Mouse (Mus musculus): ENCODE results near the gene Stag2. TPM values are rescaled to one million over a fixed set of nuclear protein-coding genes. Genes with fewer than 3 reads are reported as not detected.

The Stag2 gene
- polyA plus RNA-seq (2015; fragmentation: Illumina TruSeq; extraction: RNeasy Lipid Tissue Mini Kit (QIAGEN cat#74804); ENCODE audit: insufficient read depth, low replicate concordance): 139 TPM

DNA sequence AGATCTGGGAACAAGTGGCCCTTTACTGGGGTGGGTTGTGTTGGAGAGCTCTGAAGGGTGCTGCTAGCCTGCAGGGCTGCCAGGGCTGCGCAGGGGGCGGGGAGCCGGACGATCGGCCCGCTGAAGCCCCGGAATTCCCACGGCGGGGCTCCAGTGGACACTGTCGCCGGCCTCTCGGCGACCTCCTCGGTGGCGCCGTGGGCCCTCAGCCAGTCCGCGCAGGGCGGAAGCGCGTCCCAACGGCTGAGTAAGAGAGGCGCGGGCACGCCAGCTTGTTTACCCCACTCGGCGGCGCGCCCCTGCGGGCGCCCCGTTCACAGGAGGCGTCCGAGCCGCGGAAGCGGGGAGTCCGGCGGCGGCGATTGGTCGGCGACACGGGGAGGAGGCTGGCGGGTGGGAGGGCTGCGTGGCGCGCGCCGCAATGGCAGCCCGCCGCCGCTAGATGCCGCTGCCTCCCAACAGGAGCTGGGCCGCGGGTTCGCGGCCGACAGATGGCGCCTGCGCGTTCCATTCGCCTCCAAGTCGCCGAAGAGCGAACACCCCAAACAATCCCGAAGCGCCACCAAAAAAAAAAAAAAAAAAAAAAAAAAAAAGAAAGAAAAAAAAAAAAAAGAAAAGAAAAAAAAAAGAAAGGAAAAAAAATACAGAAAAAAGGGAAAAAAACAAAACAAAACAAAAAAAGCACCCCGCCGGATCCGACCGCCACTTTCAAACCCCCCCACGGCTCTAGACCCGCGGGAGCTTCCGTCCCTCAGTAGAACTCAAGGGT is at the start of gene Stag2:
Gene Stag2, plus strand, starts transcription at position 530 of the 769 bp plus-strand sequence.

Other genes starting within 250 kb of the Stag2 start
- gene Thoc2, start 228.6 kb upstream of the Stag2 start, polyA plus RNA-seq (2015; fragmentation: Illumina TruSeq; extraction: RNeasy Lipid Tissue Mini Kit (QIAGEN cat#74804); ENCODE audit: insufficient read depth, low replicate concordance): 108 TPM
- gene Xiap, start 89.6 kb upstream of the Stag2 start, polyA plus RNA-seq (2015; fragmentation: Illumina TruSeq; extraction: RNeasy Lipid Tissue Mini Kit (QIAGEN cat#74804); ENCODE audit: insufficient read depth, low replicate concordance): 96.3 TPM

Data from spleen, adult 10 weeks (tissue).